Mouse (Mus musculus) midbrain, postnatal 0 days (tissue): ENCODE measurements at regions not wholly inside any gene's neighbourhood (a gene's known extent, or its start where the extent isn't known, plus 50 kb on each side); places are given as distances from the start of the nearest gene placed in this dataset.

Experiments used
- ATAC-seq: fragments of 200-750 bp; cut with Nextera tagmentation; 2 replicates; pipeline ENCODE4 v1.8.0; 2017; ENCODE audit warnings: moderate number of reproducible peaks, mild to moderate bottlenecking, moderate TSS enrichment, moderate library complexity; ENCODE audit not compliant: low FRiP score
- DNase-seq: peaks from one replicate; pipeline ENCODE4 v3.0.0-alpha.2; 2015; ENCODE audit warnings: low spot score
- H3K27ac ChIP-seq: fragments of 300-500 bp; sonication (generic); 2 replicates; pipeline ENCODE4 v1.5.1; 2014; ENCODE audit warnings: low read depth, mild to moderate bottlenecking, low read length, mixed read lengths
- H3K27me3 ChIP-seq: fragments of 300-500 bp; sonication (generic); 2 replicates; pipeline ENCODE4 v1.6.1; 2014; ENCODE audit warnings: low read length, control low read depth, mixed read lengths; ENCODE audit not compliant: insufficient read depth
- H3K36me3 ChIP-seq: fragments of 300-500 bp; sonication (generic); 2 replicates; pipeline ENCODE4 v1.6.1; 2014; ENCODE audit warnings: low read length, control low read depth, mixed read lengths; ENCODE audit not compliant: insufficient read depth
- H3K4me1 ChIP-seq: fragments of 300-500 bp; sonication (generic); 2 replicates; pipeline ENCODE4 v1.6.1; 2014; ENCODE audit warnings: mild to moderate bottlenecking, control low read depth, antibody characterized with exemption, low read length, mixed read lengths; ENCODE audit not compliant: insufficient read depth
- H3K4me2 ChIP-seq: fragments of 300-500 bp; sonication (generic); 2 replicates; pipeline ENCODE4 v1.6.1; 2014; ENCODE audit warnings: low read depth, mild to moderate bottlenecking, low read length, mixed read lengths; ENCODE audit not compliant: poor library complexity, severe bottlenecking
- H3K4me3 ChIP-seq: fragments of 300-500 bp; sonication (generic); 2 replicates; pipeline ENCODE4 v1.5.1; 2014; ENCODE audit warnings: low read depth, mild to moderate bottlenecking, low read length, moderate library complexity
- H3K9ac ChIP-seq: fragments of 300-500 bp; sonication (generic); replicated peaks from 2 replicates; pipeline ENCODE4 v1.6.1; 2014; ENCODE audit warnings: mild to moderate bottlenecking, low read length, moderate library complexity, mixed read lengths; ENCODE audit not compliant: poor library complexity, severe bottlenecking
- H3K9me3 ChIP-seq: fragments of 300-500 bp; sonication (generic); 2 replicates; pipeline ENCODE4 v1.6.1; 2016; ENCODE audit warnings: low read length, control low read depth
- CTCF ChIP-seq: IDR thresholded peaks from 2 replicates; pipeline ENCODE4 v1.5.1; 2016; ENCODE audit warnings: antibody characterized with exemption, mild to moderate bottlenecking
- WGBS: fragments of 180-500 bp; shearing (Covaris S2); extraction: QIAGEN DNeasy Blood & Tissue Kit; methylation state at CpG from one replicate; pipeline ENCODE4 v1.1.7; 2014; 5-methylcytosine and 5-hydroxymethylcytosine counted together

DNA sequence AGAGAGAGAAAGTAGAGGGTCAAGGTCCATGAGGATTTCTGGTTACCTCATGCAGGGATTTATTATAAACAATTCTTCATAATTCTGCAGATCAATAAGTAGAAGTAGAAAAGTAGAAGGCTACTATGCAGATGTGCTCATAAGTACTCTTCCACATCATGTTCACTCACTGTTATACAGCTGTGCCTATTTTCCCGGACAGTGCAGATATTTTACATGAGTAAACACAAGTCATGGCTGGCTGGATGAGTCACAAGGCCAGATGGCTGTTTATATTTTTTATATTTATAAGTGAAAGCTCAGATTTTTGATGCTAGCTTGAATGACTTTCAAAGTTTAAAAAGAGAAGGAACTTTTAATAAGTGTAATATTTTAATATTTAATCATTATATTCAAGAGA, 899.0 kb downstream of the Trim52 start:
- WGBS = 90% methylated on average over 1 of the region's 1 CpGs
- no peaks in the 10 kb centered on the region for H3K36me3 ChIP-seq
- DNase-seq = no peak
- no peaks in the 10 kb centered on the region for H3K9me3 ChIP-seq
- no peaks in the 10 kb centered on the region for H3K27me3 ChIP-seq
- ATAC-seq = no peak
- no peak overlapping the region for H3K27ac ChIP-seq
- no peak overlapping the region for H3K4me3 ChIP-seq
- no peak overlapping the region for H3K9ac ChIP-seq
- no peak for TF ChIP-seq CTCF
- H3K4me2 ChIP-seq = no peak overlapping the region
- H3K4me1 ChIP-seq = no peaks in the 10 kb centered on the region

DNA sequence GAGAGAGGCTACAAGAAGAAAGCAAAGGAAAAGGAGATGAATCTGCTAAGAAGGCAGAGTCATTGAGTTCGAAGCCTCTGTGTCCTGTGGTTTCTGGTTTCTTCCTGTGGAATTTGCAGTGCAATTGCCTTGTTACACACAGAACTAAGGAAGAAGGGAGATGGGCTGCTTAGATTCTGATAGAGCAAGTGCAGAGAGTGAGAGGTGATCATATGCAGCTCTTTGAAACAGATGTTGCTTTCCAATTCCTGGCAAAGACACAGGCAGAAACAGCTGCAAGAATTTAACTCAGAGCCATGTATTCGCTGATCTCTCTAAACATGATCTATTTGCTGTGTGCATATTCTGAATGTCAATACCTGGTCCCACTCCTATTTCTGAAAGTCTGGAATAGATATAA, 903.6 kb downstream of the Trim52 start:
- Histone ChIP-seq H3K27ac (no peak overlapping the region), H3K27me3 (no peaks in the 10 kb centered on the region), H3K4me3 (no peak overlapping the region), H3K4me1 (no peaks in the 10 kb centered on the region), H3K36me3 (no peaks in the 10 kb centered on the region), H3K9me3 (no peaks in the 10 kb centered on the region), H3K9ac (no peak overlapping the region), H3K4me2 (no peak overlapping the region)
- DNase-seq (peak; percentile 2), ATAC-seq (no peak)
- 66% methylated on average over 2 of the region's 2 CpGs for WGBS
- TF ChIP-seq CTCF = no peak

DNA sequence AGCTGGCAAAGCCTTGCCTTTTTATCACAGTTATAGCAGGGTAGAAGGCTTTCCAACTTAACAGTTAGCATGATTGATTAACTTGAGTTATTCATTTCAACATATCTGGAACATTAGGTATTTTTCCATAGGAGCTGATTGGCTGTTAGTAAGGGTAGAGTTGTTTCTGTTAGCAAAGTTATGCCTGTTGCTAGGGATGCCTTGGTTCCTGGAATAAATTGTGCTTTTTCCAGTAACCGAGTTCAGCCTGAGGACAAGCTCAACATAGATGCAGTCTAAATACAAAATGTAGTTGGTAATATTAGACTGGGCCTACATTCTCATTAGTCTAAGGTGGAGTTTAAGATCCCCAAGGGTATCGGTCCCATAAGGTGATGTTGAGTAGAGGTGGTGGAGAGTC, 927.8 kb downstream of the Trim52 start:
- Histone ChIP-seq H3K9ac (no peak overlapping the region), H3K36me3 (no peaks in the 10 kb centered on the region), H3K4me3 (no peak overlapping the region), H3K4me1 (no peaks in the 10 kb centered on the region), H3K4me2 (no peak overlapping the region), H3K27ac (no peak overlapping the region), H3K27me3 (no peaks in the 10 kb centered on the region), H3K9me3 (no peaks in the 10 kb centered on the region)
- DNase-seq = no peak
- no peak for ATAC-seq
- WGBS = 97% methylated on average over 2 of the region's 2 CpGs
- no peak for TF ChIP-seq CTCF

DNA sequence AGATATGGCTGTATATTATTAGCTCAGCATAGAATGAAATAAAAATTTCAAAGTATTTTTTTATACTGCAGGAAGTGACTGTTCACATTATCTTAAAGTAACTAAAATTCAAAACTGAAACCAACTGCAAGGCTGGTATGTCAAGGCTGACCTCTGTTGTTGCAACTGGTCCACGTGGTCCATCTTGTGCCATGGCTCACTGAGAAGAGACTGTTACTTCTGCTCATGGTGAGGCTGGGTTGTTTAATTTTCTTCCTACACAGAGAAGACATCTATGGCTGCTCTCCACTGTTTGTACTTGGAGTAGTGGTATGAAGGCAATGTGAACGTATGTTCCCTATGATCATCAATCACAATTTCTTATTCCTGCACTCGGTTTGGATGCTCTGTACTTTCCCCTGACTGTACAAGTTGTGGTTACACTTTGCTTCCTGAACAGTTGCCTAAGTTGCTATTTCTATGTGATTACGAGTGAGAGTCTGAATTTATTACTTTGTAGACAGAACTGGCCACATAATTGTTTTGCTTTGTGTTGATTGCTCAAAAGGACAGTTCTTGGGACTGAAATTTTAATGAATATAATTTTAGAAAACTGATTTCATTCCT, 946.1 kb downstream of the Trim52 start:
- no peak for TF ChIP-seq CTCF
- ATAC-seq = no peak
- Histone ChIP-seq H3K4me2 (no peak overlapping the region), H3K9ac (no peak overlapping the region), H3K36me3 (no peaks in the 10 kb centered on the region), H3K27ac (no peak overlapping the region), H3K27me3 (no peaks in the 10 kb centered on the region), H3K4me3 (no peak overlapping the region), H3K9me3 (no peaks in the 10 kb centered on the region), H3K4me1 (no peaks in the 10 kb centered on the region)
- 88% methylated on average over 4 of the region's 4 CpGs for WGBS
- no peak for DNase-seq

- no peak for DNase-seq
- TF ChIP-seq CTCF = no peak
- Histone ChIP-seq H3K9me3 (no peaks in the 10 kb centered on the region), H3K4me3 (no peak overlapping the region), H3K36me3 (no peaks in the 10 kb centered on the region), H3K4me2 (no peak overlapping the region), H3K27me3 (no peaks in the 10 kb centered on the region), H3K9ac (no peak overlapping the region), H3K4me1 (no peaks in the 10 kb centered on the region), H3K27ac (no peak overlapping the region)
- ATAC-seq = no peak
These were observed 962.6 kb downstream of the Trim52 start for GRCm38 (mm10) chr14:107068592-107068991.

GRCm38 (mm10) chr14:107080407-107080806, 974.4 kb downstream of the Trim52 start:
- H3K4me3 ChIP-seq = no peak overlapping the region
- DNase-seq (peak; percentile 4), ATAC-seq (no peak)
- H3K27me3 ChIP-seq = no peaks in the 10 kb centered on the region
- no peaks in the 10 kb centered on the region for H3K4me1 ChIP-seq
- H3K9ac ChIP-seq = no peak overlapping the region
- no peaks in the 10 kb centered on the region for H3K36me3 ChIP-seq
- no peak for TF ChIP-seq CTCF
- no peak overlapping the region for H3K27ac ChIP-seq
- H3K9me3 ChIP-seq = no peaks in the 10 kb centered on the region
- no peak overlapping the region for H3K4me2 ChIP-seq
